Mouse (Mus musculus) A20 (cell line): ENCODE results near the gene Ralgps1.
"Not testable (repeated sequence)": the region's sequence is repeated elsewhere in the genome, so short reads cannot be mapped to it uniquely, and the experiment has no call there.

Source experiments
- DNase-seq: peaks from one replicate; pipeline ENCODE4 v3.0.0-alpha.2; 2011; ENCODE audit warnings: low read depth, low spot score

Ralgps1 gene

DNA sequence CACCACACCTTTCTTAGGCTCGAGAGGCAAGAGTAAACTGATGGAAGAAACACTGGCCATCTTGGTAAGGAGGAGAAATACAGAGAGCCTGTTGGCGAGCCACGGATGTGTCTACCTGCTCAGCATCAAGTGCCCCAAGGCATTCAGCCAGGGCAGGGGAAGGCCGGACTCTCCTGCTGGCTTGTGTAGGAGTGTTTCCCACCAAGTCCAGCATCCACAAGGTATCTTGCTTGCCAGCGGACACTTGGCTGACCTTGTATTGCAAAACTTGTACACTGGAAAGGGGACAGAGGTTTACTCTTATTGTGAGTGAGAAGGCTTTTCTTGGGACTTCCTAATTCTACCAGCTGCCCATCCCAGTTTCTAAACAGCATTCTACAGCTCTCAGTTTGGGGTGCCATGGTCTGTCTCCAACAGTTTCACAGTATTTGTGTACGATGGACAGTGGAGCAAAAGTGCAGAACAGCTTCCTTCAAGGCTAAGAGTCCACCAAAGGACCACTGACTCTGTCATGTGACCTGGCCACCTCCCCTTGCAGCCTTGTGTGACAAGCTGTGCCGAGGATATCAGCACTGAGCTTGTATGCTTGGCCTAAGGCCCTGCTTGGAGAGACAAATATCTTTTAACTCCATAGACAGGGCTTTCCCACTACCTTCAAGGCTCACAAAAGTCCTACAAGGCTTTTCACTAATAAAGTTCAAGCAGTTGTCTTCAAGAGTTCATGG, 236.4 kb downstream of the Ralgps1 start:
- DNase-seq: no peak

DNA sequence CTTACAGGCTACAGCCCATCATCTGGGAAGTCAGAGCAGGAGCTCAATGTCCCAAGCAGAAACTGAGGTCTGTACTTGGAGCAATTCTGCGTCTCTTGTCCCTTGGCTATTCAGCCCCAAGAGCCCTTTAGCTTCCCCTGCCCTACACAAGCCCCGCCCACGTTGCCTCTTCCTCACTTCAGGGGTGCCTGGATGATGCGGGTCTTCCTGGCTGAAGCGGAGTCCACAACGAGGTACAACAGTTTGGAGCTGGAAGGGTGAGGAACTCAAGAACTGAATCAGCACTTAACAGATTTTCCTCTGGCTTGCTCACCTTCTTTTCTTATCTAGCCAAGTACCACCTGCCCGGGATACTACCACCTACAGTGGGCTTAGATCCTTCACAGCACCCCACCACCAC, 239.0 kb downstream of the Ralgps1 start:
- peak; percentile 3 for DNase-seq

DNA sequence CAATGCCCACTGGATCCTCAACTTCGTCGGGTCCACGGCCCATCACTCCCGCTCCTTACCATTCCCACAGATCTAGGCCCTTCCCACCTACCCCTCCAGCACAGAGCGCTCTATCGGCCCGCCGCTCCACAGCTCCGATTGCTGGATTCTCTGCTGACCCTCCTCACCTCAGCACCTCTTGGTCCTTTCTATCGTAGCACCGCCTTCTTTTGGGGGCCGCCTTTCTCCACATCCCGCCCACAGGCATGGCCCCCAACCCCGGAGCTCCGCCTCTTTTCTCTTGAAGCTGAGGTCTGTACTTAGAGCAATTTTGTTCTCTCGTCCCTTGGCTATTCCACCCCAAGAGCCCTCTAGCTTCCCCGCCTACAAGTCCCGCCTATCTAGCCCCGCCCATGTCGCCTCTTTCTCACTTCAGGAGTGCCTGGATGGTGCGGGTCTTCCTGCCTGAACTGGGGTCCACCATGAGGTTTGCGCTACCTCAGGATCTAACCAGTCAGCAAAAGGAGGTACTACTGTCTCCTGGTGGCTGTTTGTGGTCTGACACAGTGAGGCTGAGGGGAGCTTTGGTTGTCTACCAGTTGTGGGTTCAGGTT, 239.7 kb downstream of the Ralgps1 start, which contains the start of gene Garnl3:
Gene Garnl3, minus strand, starts transcription at position 155 of the 593 bp plus-strand sequence.
- peak; percentile 78 for DNase-seq

DNA sequence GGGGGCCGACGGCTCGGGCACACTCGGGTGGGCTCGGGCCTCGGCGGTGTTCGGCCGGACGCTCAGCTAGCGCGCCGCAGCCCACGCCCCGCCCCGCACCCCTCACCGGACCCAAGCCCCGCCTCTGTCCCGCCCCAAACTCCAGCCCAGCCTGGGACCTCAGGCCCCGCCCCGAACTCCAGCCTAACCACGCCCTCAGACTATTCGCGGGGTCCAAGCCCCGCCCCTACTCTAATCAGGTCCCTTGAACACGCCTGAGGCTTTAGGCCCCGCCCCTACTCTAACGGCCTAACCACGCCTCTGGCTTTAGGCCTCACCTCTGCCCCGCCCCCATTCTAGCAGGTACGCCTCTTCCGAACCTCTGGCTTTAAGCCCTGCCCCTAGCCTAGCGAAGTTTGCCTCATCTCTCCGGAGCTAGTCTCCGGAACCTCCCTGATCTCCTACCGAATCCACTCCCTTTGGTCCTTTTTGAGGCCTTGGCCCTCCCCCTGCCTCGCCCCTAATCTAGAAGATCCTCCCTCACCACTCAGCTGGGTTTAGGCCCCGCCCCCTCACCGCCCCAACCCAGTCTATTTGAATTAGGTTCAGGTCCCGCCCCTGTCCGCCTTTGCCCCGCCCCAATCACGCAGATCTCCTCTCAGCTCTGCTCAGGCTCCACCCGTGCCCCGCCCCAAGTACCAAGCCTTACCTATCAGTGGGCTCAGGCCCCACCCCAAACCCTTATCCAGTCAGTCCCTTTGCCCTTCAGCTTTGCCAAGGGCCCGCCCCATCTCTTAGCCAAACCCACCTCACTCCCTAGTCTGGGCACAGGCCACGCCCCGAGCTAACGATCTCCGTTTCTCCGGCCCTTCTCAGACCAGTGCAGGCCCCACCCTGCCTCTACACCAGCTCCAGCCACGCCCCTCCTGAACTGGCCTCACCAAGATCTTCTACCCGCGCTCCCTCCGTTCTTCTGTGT, 240.5 kb downstream of the Ralgps1 start:
- peak; percentile 98 for DNase-seq

DNA sequence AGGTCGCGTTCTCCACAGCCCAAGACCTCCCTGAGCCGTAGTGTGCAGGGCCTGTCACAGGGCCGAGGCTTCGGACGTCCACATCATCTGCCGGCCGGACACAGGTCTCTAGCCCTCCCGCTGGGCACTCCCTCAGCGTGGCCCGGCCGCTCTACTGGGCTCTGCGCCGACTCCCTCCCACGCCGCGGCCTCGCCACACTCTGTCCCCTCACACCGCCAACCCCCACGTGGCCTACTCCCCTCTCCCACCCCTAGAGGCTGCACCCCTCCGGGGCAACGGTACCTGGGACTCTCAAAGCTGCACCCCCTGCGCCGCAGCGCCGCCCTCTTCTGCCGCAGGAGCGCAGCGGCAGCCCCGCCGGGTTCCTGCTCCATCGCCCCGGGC, 241.2 kb downstream of the Ralgps1 start:
- DNase-seq: no peak

DNA sequence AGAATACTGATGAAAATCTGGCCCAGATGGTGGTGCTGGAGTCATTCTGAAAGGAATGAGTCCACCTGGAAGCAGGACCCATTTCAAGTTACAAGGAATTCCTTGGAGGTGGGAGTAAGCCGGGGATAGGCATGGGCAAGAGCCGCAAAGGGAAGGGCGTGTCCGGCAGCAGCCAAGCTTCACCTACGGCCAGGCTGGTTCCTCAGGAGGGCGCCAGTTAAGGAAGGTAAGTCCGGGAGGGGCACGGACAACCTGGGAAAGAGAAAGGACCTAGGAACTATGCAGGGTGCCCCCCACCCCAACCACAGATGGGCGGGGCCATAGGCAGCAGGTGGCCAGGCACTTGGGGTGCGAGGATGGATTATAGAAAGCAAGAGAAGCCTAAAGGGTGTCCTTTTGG, 241.6 kb downstream of the Ralgps1 start:
- no peak for DNase-seq

DNA sequence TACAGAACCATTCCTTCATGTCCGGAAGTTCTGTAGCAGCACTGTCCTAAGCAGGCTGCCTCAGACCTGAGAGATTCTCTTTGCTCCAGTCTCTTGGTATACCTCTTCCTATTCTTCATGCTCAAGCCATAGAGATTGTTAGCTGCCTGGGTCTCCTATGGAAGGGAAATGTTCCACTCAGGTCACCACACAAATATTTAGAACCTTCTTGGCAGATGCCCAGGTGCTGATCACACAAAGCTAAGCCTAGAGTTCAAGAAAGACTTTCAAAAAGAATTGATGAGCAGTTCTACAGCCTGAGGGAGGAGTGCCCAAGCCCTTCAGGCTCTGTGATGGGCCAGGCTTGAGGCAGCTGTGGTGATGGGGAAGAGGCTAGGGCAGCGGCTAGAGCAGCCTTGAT, 242.3 kb downstream of the Ralgps1 start:
- no peak for DNase-seq

DNA sequence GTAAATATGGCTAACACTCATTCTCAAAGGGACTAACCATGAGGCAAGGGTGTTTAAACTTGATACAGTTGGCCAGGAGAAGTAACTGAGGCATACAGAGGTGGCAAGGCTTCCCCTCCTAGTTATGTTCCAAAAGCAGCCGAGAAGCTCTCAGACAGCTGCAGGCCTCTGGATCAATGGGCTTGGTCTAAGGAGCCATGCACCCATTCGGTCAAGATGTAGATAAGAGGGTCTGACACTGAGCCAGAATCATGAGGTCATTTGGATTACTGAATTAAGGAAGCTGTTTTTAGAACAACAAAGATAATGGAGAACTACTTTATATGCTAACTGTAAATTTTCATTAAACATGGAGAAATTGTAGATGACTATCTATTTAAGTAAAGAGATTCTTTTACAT, 244.0 kb downstream of the Ralgps1 start:
- no peak for DNase-seq

DNA sequence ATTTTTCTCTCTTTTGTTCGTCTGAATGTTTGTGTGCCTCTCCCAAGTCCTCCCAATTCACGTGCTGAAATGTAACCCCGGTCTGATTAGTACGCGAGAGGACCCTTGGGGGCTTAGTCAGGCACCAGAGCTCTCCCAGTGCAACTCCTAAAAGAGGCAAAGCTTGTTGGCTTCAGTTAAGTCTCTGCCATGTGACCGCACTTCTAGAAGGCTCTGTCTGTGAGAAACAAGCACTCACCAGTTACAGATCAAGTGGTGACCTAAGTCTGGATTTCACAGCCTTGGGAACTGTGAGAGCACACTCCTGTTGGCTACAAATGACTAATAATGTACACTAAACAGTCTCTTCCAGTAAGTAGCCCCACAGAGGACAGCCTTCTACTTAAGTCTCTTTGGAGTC, 248.4 kb downstream of the Ralgps1 start:
- no peak for DNase-seq

DNA sequence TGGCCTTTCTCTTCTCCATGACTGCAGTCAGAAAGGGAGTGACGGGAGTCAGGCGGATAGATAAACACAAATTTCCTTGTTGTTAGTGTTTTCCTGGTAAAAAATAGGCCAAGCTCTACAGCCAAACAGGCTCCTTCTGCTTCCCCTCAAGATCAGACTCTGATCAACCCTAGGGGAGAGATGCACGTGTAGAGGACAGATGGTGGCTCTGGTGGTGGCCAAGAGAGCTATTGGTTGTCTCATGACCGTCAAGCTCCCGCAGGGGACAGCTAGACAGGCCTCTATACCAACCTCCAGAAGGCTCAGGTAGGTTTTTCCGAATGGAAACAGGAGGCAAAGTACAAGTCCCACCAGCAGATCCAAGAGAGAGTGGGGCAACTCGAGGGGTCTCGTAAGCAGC, 270.8 kb downstream of the Ralgps1 start:
- DNase-seq: no peak

DNA sequence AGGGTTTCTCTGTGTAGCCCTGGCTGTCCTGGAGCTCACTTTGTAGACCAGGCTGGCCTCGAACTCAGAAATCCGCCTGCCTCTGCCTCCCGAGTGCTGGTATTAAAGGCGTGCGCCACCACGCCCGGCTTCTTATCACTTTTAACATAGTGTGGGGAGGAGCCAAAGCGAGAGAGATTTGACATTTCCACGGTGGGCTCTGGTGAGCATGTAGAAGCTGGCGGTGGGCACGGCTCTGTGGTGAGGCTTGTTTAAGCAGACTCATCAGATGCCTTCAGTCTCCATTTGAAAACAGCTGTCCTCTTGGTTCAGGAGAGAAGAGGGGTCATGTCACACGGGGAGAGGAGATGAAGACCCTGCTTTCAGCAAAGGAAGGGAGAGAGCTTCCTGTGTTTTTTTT, 274.0 kb downstream of the Ralgps1 start:
- not testable (repeated sequence) for DNase-seq

DNA sequence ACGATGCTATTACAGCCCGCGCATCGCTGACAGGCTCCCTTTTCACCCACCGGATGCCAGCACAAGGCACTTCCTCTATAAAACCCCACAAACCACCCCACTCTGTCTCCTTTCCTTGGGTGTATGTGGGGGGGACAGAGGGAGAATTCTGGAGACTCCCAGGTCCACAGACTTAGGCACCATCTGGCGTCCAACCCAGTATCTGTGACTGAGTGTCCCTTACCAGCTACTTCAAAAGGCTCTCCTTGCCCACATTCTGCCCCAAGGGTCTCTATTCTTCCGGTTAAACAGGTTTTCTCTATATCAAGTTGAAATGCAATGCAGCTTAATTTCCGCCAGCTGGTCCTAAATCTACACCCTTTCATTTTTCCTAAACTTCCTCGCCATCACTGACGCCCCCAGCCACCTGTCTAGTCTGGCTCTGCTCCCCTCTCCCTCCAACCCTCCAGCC, 276.0 kb downstream of the Ralgps1 start:
- no peak for DNase-seq

DNA sequence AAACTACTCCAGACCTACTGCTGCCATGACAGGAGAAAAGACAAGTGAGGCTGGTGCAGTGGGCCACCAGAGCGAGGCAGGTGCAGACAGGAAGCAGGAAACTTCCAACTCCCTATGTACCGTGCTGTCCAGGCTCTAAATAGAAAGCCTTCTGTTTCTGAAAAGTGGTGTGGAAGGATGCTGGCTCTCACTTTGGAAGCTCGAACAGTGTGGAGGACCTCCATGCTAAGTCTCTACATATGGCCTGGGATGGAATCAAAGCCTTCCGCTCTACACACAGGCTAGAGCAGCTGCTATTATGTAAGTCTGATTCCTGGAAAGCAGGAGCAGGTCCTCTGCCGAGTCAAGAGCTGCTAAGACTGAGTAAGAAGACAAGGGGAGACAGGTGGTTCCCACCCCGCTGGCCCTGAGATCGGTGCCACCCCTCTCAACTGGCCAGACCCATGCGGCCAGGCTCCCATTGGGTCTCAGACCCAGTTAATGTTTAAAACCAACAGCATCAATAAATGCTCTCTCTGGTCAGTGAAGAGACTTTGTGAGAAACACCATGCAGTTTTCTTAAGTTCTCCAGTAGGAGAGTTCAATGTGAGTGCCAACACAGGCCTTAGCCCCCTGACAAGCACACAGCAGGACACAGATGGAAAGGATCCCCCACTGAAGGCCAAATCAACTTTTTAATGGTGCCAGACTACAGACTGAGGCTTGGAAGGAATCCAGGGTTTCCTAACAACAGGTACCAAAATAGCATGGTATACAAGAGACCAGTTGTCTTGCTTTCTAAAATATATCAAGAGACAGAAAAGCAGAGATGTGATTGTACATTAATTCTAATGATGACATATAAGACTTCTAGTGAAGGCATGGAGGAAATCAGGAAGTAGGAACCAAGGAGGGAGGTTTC, 280.4 kb downstream of the Ralgps1 start:
- no peak for DNase-seq

DNA sequence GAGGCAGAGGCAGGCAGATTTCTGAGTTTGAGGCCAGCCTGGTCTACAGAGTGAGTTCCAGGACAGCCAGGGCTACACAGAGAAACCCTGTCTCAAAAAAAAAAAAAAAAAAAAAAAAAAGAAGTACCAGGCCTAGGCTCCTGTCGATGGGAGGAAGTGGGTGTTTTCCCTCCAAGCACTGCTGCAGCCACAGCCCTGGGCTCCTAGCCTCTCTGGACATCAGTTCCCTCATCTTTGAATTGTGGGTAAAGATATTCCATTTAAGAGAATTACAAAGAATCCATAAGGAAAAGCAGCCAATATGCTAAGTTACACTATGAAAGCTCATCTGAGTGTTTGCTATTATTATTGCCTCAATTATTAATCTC, 281.3 kb downstream of the Ralgps1 start:
- not testable (repeated sequence) for DNase-seq

DNA sequence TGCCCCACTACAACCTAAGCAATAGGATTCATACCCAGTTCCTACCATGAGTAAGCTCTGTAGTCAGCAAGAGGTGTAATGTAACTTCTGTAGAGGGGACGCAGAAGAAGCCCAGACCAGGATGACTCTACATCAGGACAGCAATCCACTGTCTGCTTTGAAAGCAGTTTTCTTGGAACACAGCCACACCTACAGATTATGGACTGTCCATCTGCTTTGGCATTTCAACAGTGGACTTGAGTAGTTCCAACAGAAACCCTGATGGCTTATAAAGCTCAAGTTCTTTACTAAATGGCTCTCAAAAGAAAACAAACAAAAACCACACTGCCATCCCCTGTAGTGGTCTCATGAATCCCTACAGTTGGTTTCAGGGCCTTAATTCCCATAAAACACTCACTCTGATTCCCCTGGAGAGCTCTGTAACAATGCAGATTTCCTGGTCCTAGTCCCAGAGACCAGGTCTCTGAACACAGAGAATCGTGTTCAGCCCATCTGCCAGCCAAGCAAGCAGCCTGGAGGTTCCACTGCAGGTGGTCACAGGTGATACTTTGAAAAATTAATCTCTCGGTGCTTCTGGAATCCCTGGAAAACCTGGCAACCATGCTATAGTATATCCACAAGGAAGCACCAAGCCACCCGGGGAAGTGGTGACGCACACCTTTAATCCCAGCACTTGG, 281.8 kb downstream of the Ralgps1 start:
- no peak for DNase-seq

DNA sequence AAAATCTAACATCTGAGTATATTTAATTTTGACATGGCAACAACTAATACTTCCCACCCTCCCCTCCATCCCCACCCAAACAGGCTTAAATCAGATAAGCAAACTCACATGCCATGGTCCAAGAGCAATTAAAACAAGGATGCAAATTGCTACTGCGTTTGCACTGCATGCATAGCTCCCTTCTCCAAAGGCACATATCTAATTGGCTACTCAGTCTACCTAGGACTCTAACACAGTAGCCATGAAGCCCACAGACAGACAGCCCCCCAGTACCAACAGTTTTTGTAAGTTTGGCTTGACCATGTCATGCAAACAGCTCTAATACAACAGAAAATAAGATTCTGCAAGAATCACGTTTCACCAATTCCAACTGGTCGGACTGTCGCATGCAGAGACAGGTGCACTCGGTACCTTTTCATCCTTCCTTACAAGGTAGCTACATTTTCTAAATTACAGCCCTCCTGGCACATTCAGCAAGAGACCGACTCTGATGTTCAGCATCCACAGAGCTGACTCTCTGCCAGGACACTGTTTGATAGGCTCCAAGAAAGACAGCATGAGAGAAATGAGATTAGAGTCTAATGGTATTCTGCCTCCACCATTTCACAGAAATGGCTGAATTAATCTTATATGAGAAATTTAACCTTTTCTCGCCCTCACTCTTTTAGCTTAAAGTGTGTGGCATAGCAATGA, 284.5 kb downstream of the Ralgps1 start:
- DNase-seq: no peak

DNA sequence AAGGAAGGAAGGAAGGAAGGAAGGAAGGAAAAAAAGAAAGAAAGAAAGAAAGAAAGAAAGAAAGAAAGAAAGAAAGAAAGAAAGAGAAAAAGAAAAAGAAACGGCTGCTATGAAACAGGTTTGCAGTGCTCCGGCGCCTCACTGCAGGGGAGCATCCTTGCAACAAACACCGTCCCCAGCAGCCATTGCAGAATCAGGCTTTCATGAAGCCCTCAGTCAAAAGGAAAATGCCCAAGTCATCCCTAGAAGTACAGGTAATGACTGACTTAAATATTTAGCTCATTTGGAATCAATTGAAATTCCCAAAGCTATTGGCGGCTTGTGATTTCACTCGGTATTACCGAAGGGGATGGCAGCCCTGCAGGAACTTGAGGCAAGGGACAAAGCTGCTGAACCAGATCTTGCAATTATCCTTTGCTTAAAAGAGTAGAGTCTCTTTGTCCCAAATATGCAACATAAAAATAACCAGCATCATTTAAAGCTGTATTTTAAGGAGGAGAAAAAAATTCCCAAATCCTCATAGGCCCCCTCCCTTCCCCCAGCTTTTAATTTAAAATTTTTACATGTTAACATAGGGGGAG, 285.2 kb downstream of the Ralgps1 start:
- DNase-seq: no peak

DNA sequence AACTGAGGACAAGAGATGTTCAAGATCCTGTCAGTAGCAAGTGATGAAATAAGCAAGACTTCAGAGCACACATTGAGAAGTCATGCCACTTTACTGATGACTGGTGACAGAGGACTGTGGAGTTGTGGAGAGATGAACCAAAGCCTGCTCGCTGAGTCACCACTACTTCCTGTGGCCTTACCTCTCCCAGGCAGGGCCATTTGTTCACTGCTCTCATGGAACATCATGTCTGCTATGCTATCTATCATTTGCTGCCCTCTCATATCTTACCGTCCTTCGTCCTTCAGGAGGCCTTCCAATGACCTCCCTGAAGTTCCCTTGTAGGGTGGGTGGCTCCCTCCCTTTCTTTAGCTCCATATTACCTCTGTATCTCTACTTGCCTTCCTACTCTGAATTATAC, 287.1 kb downstream of the Ralgps1 start:
- DNase-seq: no peak
